Mouse (Mus musculus) erythroblast, adult 5-6 weeks (primary cell): ENCODE data around the gene 4933407L21Rik. TPM values are rescaled to one million over a fixed set of nuclear protein-coding genes. Genes with fewer than 3 reads are reported as not detected.
"Not testable (repeated sequence)": the region's sequence is repeated elsewhere in the genome, so short reads cannot be mapped to it uniquely, and the experiment has no call there.

Experiments
- ATAC-seq: replicated peaks from 2 replicates; pipeline ENCODE4 v1.8.0; 2016; ENCODE audit warnings: moderate number of reproducible peaks, mild to moderate bottlenecking, moderate TSS enrichment, inconsistent platforms; ENCODE audit not compliant: poor library complexity, low FRiP score, severe bottlenecking
- total RNA-seq, 2 experiments: library from RNA; stranded (forward) in 1 of 2; stranded (reverse) in 1 of 2; fragments of 150-400 nt in 1 of 2; fragments of 200-764, 138-1000 nt in 1 of 2; gene quantifications; 2 replicates each; pipeline versions ENCODE4 v1.2.3 to v1.2.4; 2015 to 2017; ENCODE audit warnings: low replicate concordance in 2 of 2

The 4933407L21Rik gene
- total RNA-seq, 2 experiments from 2014 or later, result not detected

DNA sequence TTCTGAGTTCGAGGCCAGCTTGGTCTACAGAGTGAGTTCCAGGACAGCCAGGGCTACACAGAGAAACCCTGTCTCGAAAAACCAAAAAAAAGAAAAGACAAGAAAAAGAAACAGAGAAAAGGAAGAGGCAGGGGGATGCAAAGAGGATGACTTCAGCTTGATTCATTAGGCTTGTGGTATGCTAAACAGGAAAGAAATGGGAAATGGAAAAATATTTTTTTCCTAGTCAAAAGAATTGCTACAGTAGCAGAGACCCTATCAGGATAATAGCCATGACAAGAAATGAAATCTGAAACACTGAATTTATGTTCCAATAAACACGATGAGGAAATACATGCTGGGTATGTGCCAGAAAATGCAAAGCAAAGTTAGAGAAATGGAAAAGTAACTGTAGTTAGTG, 26.9 kb downstream of the 4933407L21Rik start:
- no peak for ATAC-seq

DNA sequence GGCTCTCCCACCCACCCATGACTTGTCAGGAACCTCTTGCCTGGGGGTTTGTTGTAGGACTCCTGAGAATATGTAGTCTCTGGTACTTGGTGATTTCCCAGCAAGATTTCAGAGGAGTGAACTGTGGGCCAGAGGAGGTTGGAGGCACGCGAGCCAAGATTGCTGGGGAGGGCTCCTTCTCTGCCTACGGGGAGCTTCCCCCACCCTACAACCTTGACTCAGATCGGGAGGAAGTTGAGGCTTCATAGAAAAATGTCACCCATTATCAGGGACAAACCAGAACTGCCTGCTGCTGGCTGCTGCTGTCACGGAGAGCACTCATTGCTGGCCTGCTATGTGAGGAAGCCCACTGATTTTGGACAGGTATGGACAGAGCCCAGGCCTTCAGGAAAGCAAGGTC, 29.0 kb downstream of the 4933407L21Rik start:
- ATAC-seq, result no peak

DNA sequence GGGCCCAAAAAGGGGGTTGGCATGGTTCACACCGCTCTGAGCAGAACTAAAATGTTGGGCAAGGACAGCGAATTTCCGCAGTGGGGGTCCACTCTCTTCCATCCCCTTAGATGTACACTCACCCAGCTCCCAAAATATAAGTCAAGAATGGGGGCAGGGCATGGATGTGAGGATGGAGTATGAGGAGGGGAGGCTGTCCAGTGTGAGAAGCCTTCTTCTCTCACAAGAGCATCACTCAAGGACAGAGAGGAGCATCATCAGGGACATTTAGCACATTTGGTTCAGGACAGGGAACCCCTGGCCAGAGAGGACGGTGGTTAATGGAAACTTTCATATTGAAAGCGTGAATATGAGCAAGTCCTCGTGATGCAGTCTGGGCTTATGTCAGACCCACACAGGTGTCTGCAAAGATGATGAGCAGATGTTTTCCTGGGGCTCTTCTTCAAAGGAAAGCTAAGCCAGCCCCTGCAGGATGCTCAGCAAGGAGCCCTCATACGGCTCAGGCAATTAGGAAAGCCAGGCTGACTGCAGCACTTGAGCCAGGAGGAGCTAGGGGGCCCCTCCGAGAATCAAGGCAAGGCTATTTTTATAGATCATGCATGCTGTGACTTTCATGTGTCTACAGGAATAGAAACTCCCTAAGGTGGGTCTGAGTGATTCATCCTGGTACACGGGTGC, 29.8 kb downstream of the 4933407L21Rik start:
- ATAC-seq, result no peak

DNA sequence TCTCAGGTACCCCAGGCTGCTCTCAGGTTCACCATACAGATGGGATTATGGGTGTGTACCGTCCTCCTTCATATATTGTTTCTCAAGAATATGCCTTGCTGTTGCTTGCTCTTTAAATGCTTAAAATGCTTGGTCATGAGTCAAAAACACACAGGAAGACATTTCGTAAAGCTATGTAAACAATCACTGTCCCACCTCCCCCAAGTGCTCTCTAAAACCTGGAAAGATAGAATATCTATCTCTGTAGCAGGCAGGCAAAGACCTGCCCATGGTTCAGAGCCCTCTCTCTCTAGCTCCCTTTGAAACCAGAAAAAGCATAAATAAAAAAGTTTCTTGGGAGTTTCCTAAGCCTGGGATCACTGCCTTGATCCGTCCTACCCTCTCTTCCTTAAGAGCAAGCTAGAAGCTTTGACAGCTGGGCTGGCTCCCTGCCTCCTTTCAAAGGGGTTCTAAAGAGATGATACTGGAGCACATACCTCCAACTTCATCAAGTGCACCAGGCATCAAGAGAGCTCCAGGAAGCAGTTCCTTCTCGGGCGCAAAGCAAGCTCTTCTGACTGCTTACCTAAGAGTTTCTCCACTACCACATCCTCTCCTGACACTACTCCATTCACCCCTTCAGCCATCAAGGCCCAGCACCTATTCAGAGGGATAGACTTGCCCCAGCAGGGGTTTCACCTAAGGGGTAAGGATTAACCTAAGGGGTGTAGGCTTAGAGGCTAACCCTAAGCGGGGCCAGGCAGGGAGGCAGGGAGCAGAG, 31.0 kb downstream of the 4933407L21Rik start:
- no peak for ATAC-seq

DNA sequence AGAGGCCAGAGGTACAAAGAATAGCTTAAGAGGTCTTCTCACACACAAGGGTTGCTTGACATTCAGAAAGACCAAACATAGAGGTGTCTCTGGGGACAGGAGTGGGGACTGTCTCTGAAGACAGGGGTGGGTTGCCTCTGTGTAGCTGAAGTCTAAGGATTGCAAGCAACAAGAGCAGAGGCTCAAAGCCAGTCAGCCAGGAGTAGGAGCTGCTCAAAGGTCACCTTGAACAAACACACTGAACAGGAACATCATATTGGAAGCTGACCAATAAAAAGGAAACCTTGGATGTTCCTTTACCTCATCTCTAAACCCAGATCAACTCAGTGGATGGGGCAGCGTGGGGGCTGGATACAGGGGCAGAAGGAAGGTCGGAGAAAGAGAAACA, 31.6 kb downstream of the 4933407L21Rik start:
- no peak for ATAC-seq

DNA sequence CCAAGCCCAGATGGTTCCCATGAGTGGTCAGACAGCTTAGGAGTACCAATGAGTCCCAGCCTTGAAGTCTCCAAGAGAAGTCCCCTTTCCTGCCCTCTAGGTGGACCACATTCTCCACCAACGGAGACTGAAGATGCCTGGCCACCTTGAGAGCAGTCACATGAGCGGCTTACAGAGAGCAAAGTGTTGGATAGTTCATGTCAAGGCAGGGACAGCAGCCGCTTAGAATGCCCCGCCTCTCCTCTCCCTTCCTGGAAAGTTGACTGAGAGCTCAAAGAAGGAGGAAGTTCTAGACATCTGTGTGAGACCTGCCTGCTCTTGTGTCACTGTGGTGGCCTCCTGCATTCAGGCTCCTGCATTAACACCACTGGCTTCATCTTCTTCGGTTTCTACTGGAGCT, 32.6 kb downstream of the 4933407L21Rik start, which contains the start of gene Gpr55:
Gene Gpr55, minus strand, starts transcription at position 135 of the 400 bp plus-strand sequence.
- ATAC-seq, result no peak

DNA sequence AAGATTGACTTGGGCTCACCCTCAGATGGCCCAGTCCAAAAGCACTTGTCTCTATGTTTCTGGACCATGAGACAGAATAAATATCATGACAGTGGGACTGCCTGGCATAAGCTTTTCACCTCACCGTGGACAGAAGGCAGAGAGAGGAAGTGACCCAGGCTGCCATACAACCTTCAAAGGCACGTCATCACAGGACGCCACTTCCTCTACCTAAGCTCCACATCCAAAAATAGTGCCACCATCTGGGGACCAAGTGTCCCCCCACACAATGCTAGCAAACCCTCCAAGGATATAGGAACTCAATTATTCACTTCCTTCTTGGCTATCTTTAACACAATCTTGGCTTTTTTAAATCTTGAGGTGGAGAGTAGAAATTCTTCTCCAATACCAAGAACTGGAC, 33.8 kb downstream of the 4933407L21Rik start:
- ATAC-seq, result no peak

DNA sequence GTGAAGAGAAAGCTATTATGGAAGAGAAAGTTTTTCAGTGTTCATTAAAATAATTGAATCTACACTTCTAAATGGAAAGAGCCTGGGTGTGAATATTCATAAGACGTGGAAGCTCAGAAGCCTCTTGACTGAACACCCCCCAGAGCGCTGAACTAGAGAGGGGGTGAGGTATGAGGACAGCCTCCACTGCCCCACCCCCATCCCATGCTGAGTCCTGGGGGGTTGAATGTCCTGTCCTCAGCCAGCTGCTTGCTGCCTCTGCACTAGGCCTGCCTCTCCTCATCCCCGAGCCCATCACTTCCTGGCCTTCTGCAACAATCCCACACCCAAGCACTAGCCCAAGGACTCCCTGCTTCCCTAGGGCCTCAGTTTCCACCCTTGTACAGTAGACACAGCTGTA, 37.6 kb downstream of the 4933407L21Rik start:
- ATAC-seq, result no peak

DNA sequence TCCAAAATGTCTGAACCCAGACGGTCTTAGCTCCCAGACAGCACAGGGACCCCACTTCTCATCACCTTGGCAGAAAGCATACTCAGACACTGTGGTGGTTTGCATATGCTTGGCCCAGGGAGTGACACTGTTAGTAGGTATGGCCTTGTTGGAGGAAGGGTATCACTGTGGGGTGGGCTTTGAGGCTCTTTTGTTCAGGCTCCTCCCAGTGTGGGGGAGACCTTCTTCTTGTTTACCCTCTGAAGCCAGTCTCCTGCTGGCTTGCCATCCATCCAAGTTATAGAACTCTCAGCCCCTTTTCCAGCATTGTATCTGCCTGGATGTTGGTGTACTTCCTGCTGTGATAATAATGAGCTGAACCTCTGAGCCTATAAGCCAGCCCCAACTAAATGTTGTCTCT, 40.8 kb downstream of the 4933407L21Rik start:
- ATAC-seq, result no peak

DNA sequence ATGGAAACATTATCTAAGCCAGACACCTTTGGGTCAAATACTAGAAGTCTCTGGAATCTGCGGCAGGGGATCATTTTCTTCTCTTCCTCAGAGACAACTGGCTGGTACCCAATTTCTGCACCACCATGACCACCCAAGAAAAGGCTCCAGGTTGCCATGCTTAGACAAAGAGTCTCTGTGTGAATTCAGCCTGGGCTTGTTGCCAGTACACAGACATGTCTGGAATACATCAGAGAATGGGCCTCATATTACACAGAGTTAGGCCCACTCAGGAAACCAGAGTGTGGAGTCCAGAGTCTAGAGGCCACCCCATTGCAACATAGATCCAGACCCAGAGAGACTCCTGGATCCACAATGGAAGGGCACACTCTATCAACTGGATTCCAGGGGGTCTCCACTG, 41.2 kb downstream of the 4933407L21Rik start:
- ATAC-seq, result no peak

DNA sequence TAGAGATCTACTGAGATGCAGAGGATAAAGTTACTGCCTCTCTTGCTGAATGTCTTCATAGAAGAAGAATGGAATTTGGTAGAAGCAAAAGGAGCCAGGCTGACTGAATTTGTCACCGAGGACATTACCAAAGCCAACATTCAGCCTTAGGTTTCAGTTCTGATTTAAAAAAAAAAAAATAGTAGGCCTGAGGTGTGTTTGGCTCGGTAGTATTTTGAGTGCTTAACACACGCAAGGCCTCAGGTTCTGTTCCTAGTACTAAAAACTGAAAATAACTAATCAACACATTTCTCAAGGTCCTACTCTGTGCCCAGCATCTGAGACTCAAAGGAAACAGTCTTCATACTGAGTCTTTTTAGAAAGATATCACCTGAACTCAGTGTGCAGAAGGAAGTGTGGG, 42.8 kb downstream of the 4933407L21Rik start:
- ATAC-seq, result no peak

DNA sequence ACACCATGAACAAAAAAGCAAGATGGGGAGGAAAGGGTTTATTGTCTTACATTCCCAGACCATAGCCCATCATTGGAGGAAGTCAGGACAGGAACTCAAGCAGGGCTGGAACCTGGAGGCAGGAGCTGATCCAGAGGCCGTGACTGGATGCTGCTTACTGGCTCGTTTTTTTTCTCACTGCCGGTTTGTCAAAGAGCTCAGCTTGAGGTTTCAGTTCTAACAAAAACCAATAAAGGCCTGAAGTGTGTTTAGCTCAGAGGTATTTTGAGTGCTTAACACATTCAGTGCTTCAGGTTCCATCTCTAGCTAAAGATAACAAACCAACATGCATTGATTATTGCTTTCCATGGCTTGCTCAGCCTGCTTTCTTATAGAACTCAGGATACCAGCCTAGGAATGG, 44.1 kb downstream of the 4933407L21Rik start:
- ATAC-seq, result no peak

DNA sequence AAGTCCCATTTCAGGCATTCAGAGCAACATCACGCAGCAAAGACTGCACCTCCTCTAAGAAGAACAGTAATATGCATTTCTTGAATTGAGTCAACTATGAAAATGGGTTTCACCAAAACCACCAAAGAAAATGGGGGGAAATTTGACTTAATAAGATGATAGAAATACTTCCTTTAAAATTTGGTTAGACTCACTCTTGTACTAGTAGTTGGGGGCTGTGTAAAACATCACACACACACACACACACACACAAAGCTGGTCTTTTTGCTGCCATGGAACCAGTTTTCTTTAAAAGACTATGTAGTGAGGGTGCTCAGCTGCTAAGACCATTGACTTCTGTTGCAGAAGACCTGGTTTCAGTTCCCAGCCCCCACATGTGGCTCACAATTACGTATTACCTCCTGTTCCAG, 45.2 kb downstream of the 4933407L21Rik start:
- no peak for ATAC-seq

DNA sequence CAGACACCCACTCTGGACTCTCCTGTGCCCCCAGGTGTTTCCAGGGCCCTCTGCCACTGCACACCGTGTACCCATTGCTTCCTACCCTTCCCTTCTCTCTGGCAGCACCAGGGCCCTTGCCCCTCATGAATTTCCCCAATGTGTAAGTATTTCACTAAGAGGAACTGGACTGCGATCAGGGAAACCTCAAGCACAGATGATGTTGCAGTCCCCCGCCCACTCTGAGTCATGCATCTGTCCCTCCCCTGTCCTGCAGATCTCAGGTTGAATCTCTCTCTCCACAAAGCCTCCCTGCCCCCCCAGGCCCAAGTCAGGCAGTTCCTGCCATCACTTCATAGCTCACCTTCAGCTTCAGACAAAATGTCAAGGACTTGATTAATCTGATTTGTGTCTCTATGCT, 49.4 kb downstream of the 4933407L21Rik start:
- no peak for ATAC-seq

DNA sequence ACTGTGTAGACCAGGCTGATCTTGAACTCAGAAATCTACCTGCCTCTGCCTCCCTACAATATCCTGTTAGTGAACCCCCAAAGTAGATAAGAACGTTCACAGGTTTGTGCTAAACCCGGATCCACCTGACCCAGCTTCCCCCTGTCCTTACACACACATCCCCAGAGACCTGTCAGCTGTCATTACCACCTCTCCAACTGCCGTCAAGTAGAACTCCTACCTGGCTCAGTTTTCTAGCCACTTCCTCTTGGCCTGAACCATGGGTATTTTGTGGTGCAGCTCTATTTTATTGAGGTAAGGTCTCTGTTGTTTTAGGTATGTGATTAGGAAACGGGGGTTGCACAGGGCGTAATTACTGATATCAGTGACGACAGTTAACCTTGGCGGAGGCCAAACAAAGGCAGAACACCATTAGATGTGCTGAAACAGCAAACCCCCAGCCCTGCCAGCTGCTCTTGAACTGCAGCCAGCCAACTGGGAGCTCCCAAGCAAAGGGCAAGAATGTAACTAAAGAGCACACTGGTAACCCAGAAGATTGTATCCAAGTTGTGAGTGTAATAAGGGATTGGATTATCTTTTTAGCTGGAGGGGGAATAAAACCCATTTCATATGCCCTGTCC, 53.6 kb downstream of the 4933407L21Rik start:
- ATAC-seq, result no peak

DNA sequence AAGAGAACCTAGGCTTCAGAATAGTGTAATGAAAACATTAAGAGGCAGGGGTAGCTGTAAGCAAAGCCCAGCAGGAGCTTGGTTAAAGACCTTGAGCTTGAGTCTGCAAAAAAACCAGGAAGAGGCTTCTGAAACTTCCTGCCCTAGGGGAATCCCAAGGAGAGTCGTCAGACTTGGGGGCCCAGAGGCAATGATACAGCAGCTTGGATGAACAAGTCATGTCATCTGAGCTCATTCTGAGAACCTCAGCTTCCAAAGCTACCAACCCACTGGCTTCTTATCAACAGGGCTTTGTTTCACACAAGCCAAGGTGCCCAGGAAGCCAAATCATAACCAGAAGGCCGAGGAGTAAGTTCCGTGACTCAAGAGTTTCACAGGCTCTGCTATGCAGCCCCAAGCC, 57.5 kb downstream of the 4933407L21Rik start:
- ATAC-seq, result no peak

DNA sequence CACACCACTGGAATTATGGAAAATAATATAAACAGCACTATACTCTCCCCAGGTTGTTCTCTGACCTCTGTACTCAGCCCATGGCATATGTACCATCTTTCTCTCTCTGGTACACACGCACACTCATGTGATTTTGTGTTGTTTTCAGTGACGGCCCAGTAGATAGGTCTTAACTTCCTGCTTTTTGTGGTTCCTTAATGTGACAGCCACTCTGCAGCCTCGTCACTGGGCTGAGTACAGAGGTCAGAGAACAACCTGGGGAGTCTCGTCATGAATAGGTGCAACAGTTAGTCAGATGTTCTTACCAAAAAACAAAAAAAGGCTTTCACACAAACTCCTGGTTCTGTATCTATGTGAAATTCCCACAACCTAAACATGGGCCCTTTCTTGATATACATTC, 60.1 kb downstream of the 4933407L21Rik start:
- ATAC-seq, result no peak

DNA sequence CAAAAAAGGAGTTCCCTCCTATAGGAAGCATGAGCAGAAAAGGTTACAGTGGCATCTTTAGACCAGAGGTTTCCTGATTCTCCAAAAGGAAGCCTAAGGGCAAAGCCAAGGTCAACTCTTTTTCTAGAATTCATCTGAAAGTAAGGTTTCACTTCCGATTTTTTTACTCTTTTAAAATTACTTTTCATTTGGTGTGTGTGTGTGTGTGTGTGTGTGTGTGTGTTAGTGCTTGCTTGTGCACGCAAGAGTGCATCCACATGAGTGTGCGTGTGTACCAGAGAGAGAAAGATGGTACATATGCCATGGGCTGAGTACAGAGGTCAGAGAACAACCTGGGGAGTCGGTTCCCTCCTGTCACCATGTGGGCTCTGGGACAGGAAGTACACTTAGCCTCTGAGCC, 60.6 kb downstream of the 4933407L21Rik start:
- not testable (repeated sequence) for ATAC-seq
